Mouse (Mus musculus) spleen, adult 12 weeks (tissue): ENCODE data around the gene Kcnip2.

Source experiments
- DNase-seq: peaks from one replicate; pipeline ENCODE4 v3.0.0; 2022; ENCODE audit warnings: low spot score

Gene Kcnip2

DNA sequence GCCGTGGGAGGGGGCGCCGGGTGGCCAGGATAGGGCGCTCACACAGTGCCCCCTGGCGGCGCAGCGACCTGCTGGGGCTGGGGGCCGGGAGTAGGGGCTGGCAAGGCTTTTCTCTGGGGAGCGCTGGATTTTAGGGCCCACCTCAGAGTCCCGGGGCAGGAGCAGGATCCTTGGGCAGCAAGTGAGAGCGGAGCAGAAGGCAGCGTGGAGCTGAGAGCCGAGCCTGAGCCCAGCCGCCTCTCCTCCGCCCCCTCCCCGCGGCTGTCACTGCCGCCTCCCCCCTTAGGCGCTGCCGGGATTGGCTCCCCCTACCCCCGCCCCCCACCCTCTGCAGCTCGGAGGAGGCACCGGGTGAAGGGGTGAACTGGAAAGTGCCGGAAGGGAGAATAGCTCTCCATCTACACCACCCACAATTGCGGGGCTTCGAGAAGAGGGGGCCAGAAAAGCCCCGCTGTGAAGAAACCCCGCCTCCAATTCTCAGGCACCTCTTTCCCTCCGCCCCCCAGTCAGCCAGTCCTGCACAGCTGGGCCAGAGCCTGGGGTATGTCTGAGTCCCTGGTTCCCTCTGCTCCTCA is at the start of gene Kcnip2:
Gene Kcnip2, minus strand, starts transcription at position 231 of the 575 bp plus-strand sequence.
- no peak for DNase-seq

- no peak for DNase-seq
Measured at GRCm38 (mm10) chr19:45855284-45855920, 39.5 kb upstream of the Kcnip2 start.

- DNase-seq, result no peak
Measured at GRCm38 (mm10) chr19:45854521-45854920, 38.7 kb upstream of the Kcnip2 start.

DNA sequence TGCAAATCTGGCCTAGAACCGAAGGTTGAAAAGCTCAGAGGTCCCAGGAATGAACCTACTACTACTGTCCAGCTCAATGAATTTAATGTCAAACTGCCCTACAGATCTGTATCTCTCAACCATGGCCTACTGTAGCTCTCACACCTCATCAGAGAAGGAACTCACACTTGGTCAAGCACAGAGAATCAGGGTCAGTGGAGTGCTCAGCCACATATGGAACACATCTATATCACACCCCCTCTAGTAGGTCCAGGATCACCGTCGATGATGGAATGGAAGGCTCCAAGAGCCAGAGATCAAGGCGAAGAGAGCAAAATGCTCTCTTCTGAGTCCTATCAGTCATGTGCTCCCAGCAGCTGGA is 31.9 kb upstream of the Kcnip2 start:
- no peak for DNase-seq

DNA sequence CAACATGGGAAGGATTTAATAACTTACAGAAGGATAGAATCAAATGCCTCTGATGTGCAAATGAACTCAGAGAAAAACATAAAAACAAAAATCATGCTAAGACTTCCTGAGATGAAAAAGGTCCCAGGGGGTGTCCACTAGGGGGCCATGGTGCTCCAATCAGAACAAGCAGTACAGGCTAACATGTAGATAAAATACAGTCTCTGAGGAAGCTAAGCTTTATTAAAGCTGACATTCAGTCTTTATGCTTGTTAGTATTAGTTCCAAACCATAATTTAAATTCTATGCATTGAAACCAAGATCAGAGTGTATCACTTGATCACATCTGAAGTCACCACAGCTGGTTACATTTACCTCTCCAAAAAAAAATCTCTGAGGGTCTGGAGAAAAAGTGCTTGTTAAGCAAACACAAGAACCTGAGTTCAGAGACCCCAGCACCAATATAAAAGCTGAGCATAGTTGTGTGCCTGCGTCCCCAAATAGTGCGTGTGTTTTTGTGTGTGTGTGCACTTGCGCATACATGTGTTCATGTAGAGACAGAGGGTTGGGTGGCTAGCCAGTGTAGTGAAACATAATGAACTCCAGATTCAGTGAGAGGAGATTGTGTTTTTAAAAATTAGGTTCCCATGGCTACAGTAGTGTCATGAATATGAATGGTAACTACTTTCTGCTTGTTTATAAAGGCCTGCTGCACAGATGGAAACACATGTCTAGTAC is 31.3 kb upstream of the Kcnip2 start:
- DNase-seq, result no peak

- no peak for DNase-seq
Measured at GRCm38 (mm10) chr19:45844209-45844608, 28.3 kb upstream of the Kcnip2 start.

- peak; percentile 5 for DNase-seq
Measured at GRCm38 (mm10) chr19:45843424-45843823, 27.6 kb upstream of the Kcnip2 start.

DNA sequence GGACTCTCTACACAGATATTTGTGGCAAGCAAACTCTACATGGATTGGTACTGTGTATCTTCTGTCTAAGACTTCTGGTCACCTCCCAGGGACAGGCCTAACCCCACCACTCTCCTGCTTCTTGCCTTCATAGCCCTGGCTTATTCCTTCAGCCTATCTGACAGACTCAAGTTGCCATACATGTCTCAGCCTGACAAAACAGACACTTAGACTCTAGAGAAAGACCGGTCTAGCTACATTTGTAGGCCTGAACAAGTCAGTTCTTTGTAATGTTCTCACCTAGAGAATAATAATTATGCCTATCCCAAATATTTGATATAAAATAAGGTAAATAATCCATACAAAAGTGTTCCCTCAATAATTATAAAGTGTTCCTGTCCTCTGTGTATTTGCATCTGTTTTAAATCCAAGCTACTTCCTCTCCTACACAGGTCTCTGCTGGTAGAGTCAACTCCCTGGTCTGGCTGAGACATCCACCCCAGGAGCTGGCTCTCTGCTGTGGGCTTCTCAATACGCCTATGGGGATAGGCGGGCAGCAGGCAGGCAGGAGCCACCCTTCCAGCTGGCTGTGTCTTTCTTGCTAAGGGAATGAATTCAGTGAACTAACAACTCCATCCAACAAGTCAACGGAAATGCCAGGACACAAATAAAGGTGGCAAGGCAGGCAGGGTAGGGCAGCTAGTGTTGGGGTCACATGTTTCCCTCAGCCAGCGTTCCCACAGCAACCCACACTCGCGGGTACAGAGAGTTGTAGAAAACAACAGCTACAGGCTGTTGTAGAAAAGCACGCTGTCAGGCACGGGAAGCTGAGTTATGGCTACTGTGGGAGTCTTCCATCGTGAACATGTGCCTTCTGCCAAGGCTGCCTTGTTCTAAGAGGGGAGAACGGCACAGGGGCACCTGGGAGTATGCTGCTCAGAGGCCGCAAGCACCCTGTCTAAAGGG is 21.5 kb upstream of the Kcnip2 start:
- no peak for DNase-seq

- no peak for DNase-seq
Measured at GRCm38 (mm10) chr19:45835490-45835889, 19.6 kb upstream of the Kcnip2 start.

DNA sequence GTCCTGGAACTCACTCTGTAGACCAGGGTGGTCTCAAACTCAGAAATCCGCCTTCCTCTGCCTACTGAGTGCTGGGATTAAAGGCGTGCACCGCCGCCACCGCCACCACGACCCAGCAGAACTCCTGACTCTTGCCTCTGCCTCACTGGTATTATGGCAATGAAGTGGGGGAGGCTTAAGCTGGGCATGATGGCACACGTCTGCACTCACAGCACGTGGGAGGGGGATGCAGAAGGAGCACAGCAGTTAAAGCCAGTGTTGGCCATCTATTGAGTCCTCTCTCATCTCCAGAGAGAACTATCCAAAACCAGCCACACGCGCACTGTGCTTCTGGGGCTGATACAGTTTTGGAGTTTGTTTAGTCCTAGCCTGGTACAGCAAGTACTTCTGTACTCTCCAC is 17.8 kb upstream of the Kcnip2 start:
- DNase-seq, result no peak

DNA sequence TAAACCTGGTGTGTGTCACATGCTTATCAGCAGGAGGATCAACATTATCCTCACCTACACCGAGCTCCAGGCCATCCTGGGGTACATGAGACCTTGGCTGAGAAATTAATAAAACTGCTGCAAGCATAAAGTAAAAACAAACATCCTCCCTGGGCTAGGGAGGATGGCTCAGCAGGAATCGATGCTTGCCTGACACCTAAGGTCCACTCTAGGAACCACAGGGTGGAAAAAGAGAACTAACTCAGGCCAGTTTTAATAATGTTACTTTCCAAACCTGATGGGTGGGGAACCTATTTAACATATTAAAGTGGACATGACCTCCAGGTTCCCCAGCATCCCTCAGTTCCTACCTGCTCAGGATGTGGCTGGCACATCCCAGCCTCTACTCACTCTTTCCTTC is 14.8 kb upstream of the Kcnip2 start:
- no peak for DNase-seq

DNA sequence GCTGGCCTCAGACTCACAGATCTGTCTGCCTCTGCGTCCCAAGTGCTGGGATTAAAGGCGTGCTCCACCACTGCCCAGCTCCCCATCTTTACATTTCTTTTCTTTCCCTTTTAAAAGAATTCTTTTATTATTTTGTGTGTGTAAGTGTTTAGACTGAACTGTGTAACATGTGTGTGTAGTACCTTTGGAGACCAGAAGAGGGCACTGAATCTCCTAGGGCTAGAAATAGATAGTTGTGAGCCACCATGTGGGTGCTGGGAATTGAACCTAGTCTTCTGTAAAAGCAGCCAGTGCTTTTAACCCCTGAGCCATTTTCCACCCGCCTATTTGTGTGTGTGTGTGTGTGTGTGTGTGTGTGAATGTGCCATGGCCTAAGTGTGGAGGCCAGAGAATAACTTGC is 11.9 kb upstream of the Kcnip2 start:
- no peak for DNase-seq

DNA sequence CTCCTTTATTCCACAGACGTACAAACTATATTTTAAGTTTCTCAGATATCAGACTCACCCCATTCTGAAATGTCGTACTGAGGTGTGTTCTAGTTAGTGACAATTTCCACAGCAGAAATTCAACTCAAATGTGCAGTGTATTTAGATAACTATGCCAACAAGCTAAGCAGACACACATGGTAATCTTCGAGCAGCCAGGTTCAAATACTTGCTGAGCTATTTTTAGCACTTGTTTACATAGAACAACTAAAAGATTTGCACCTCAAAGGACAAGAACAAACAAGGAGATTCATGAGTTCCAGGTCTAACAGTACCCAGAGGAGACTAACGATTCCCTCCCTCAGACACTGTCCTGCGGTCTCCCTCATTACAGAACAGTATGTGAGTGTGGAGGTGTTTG is 11.3 kb upstream of the Kcnip2 start:
- DNase-seq, result no peak

GRCm38 (mm10) chr19:45826146-45826545 is 10.3 kb upstream of the Kcnip2 start:
- DNase-seq, result no peak

- no peak for DNase-seq
Measured at GRCm38 (mm10) chr19:45821832-45822231, 6.0 kb upstream of the Kcnip2 start.

GRCm38 (mm10) chr19:45817816-45818490 is 2.1 kb upstream of the Kcnip2 start:
- DNase-seq, result no peak

DNA sequence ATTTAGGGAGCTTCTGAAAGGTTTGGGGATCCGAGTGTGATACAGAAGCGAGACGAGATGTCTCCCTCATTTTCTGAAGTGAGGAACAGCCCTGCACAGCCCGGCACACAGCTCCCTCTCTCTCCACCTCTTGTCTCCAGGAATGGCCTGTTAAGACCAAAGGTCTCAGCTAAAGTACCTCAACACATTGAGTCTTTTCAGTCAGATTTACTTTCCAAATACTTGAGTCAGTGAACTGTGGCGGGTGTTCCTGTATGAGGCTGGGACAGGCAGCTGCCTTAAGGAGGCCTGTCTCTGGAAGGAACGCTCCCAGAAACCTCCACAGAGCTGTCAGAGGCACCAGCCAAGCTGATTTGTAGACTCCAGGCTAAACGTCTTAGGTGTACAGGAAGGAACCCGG is 866 bp upstream of the Kcnip2 start:
- no peak for DNase-seq

GRCm38 (mm10) chr19:45815170-45815569 is 691 bp downstream of the Kcnip2 start:
- DNase-seq, result no peak

DNA sequence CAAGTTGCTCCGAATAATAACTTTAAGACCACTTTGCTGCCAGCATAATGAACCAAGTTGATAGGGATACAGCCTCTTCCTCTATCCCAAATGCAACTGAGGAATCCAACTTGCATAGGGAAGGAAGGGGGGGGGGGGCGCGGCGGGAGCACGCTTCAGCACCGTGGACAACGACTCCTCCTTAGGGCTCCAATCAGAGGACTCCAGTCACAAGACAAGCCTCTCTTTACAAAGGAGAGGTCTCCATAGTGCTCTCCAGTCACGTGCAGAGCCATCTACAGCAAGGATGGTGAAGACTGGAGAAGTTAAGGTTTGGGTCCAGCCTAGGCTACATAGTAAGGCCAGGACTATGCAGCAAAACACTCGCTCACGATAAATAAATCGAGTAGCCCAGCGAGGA is 2.1 kb downstream of the Kcnip2 start:
- no peak for DNase-seq

DNA sequence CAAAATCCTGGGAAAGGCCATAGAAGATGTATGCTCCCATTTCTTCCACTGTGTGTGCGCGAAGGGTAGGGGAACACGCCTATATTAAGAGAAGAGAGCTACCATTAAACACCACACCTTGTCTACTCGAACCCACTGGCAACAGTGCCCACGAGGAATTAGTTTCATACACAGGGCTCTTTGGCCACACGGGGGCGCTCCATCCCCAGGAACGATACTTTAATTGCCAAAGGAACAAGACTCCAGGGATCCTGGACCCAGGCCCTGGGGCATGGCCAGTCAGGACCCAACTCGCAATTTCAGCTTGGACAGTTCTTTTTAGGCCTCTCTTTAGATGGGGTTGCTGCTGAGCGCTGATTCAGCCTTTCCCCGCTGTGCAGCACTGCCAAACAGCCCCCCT is 2.6 kb downstream of the Kcnip2 start:
- DNase-seq, result peak; percentile 66

DNA sequence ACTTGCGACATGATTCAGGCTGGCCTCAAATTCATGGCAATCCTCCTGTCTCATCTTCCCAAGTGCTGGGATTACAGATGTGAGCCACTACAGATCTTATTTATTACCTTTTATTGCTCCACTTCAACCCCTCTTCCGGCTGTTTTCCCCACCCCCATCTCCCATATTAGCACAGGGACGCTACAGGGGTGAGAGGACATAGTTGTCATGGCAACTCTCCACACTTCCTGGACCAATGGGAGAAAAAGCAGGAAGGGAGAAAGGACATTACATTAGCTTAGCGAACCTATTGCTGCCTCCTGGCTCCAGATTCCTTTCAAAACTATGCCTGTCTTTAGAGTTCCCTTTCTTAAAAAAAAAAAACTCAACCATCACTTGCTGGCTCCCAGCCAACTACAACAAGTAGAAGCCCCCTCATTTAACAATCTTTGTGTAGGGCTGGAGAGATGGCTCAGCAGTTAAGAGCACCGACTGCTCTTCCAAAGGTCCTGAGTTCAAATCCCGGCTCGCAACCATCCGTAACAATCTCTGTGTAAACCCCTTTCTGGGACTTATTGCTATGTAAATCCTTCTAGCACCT is 3.1 kb downstream of the Kcnip2 start:
- no peak for DNase-seq

GRCm38 (mm10) chr19:45812115-45812514 is 3.7 kb downstream of the Kcnip2 start:
- no peak for DNase-seq
